Mouse (Mus musculus) neural tube, embryonic 14.5 days (tissue): Measurements from ENCODE around the gene Pts. TPM values are rescaled to one million over a fixed set of nuclear protein-coding genes. Genes with fewer than 3 reads are reported as not detected.

Experiments used
- ATAC-seq: fragments of 200-750 bp; cut with Nextera tagmentation; 2 replicates; pipeline ENCODE4 v1.8.0; 2017; ENCODE audit warnings: low read depth, mild to moderate bottlenecking, moderate TSS enrichment, moderate library complexity
- H3K27ac ChIP-seq: fragments of 300-500 bp; sonication (generic); 2 replicates; pipeline ENCODE4 v1.5.1; 2014; ENCODE audit warnings: low read depth, mild to moderate bottlenecking, control low read depth, low read length, moderate library complexity, mixed read lengths
- H3K27me3 ChIP-seq: fragments of 300-500 bp; sonication (generic); 2 replicates; pipeline ENCODE4 v1.6.1; 2014; ENCODE audit warnings: low read length; ENCODE audit not compliant: control insufficient read depth, insufficient read depth
- H3K36me3 ChIP-seq: fragments of 300-500 bp; sonication (generic); 2 replicates; pipeline ENCODE4 v1.6.1; 2014; ENCODE audit warnings: low read length, mixed read lengths; ENCODE audit not compliant: control insufficient read depth, insufficient read depth
- H3K4me1 ChIP-seq: fragments of 300-500 bp; sonication (generic); 2 replicates; pipeline ENCODE4 v1.6.1; 2014; ENCODE audit warnings: low read length; ENCODE audit not compliant: control insufficient read depth, insufficient read depth
- H3K4me2 ChIP-seq: fragments of 300-500 bp; sonication (generic); 2 replicates; pipeline ENCODE4 v1.6.1; 2014; ENCODE audit warnings: mild to moderate bottlenecking, low read depth, low read length, control low read depth
- H3K4me3 ChIP-seq: fragments of 300-500 bp; sonication (generic); 2 replicates; pipeline ENCODE4 v1.5.1; 2014; ENCODE audit warnings: low read depth, low read length, control low read depth, mixed read lengths
- H3K9ac ChIP-seq: fragments of 300-500 bp; sonication (generic); replicated peaks from 2 replicates; pipeline ENCODE4 v1.6.1; 2014; ENCODE audit warnings: low read depth, mild to moderate bottlenecking, control low read depth, low read length, mixed read lengths
- H3K9me3 ChIP-seq: fragments of 300-500 bp; sonication (generic); 2 replicates; pipeline ENCODE4 v1.6.1; 2016; ENCODE audit warnings: low read length; ENCODE audit not compliant: control insufficient read depth
- WGBS: fragments of 180-500 bp; shearing (Covaris S2); extraction: QIAGEN DNeasy Blood & Tissue Kit; methylation state at CpG from one replicate; pipeline ENCODE4 v1.1.7; 2014; 5-methylcytosine and 5-hydroxymethylcytosine counted together
- polyA plus RNA-seq: library from polyadenylated mRNA; unstranded; fragments of >200 nt; fragmentation: Nextera tagmentation; extraction: Ambion mirVana; gene quantifications from 2 replicates; pipeline ENCODE4 v1.2.1, GENCODE M21; 2014

The Pts gene
- polyA plus RNA-seq, 1 experiment from 2014 or later = 126 TPM

DNA sequence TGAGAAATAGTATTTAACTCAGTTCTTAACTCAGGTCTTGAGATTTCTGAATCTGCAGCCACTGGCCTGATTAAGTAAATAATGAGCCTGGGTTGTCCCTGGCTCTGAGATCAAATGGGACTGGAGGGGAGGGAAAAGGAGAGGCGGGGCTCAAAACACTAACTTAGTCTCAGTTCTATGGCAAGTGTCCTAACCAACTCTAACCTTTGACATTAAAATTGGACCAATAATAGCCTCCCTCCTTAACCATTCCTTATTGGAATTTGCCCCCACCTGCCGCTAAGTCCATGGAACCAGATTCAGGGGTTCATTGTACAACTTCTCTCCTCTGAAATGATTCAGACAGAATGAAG lies 26.5 kb upstream of the Pts start, which contains the start of gene Bco2:
Gene Bco2, minus strand, starts transcription at position 88 of the 353 bp plus-strand sequence.
- no peaks in the 10 kb centered on the region for H3K4me1 ChIP-seq
- peak within 1 kb of the TSS; percentile 19; the same call in 1 of the 2 replicates for H3K4me3 ChIP-seq
- peak within 1 kb of the TSS; percentile 47 for H3K4me2 ChIP-seq
- peak within 1 kb of the TSS; percentile 82 for H3K27ac ChIP-seq
- no peaks in the 10 kb centered on the region for H3K27me3 ChIP-seq
- no peaks in the 10 kb centered on the region for H3K9me3 ChIP-seq
- ATAC-seq = no peak
- H3K36me3 ChIP-seq = no peaks in the 10 kb centered on the region
- WGBS = 21% methylated on average over 2 of the region's 2 CpGs
- H3K9ac ChIP-seq = peak within 1 kb of the TSS; percentile 41; the same call in 1 of the 2 replicates

DNA sequence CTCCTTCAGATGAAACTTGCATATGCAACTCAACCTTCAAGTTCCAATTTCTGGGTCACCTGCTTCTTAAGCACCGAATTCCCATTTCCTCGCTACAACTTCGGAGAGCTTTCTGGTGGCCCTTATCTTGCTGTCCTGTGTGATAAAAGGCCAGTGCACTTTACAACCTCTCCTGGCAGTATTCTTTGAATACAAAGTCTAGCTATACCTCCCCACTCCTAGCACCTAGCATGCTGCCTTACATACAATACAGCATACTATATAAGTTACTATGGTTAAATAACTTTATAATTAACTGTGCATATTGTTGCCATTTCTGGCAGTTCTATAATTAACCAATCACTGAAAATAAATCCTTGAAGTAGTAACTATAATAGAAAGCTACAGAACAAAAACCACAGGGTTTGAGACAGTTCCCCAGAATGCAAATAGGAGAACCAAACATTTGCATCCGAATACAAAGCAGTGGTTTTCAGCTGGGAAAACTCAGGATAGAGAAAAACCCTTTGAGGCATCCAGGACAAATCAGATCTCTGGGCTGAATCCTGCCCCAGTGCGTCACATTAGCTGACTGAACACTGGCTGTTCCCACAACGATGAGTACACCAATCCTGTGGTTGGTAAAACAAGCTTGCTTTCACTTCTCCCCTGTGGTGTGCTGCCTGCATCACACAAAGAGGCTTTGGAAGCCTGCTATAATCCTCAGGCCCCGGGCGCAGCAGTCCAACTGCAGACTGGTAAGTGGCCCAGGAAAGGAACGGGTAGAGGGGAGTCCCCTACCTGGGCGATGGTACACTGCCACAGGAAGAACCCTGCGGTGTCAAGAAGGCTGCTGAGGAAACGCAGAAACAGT lies 25.9 kb upstream of the Pts start, which contains the start of gene Il18:
Gene Il18, plus strand, starts transcription at position 587 of the 853 bp plus-strand sequence.
- 17% methylated on average over 12 of the region's 12 CpGs for WGBS
- Histone ChIP-seq H3K9me3 (no peaks in the 10 kb centered on the region), H3K4me1 (no peaks in the 10 kb centered on the region), H3K27ac (peak within 1 kb of the TSS; percentile 82), H3K27me3 (no peaks in the 10 kb centered on the region), H3K4me3 (peak within 1 kb of the TSS; percentile 19; the same call in 1 of the 2 replicates), H3K9ac (peak within 1 kb of the TSS; percentile 41; the same call in 1 of the 2 replicates), H3K36me3 (no peaks in the 10 kb centered on the region), H3K4me2 (peak within 1 kb of the TSS; percentile 47)
- peak; percentile 93 for ATAC-seq

DNA sequence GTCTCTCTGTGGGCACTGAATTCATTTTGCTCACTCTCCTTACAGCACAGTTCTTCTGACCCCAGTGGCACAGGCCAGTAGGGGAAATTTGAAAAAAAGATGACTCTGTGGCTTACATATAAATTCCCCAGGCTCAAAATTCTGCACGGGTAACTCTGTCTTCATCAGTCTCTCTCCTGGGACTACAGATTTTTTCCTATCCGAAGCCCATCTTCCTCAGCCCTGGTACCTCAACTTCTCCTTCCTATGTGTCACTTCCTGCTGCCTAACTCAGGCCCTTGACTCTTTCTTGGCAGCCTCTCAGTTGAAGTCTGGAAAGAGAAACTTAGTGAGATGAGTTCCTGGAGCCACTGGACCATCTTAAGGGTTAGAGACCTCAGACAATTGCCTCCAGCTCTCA lies 25.0 kb upstream of the Pts start:
- no peak overlapping the region for H3K27ac ChIP-seq
- 78% methylated on average over 2 of the region's 2 CpGs for WGBS
- no peak overlapping the region for H3K4me2 ChIP-seq
- no peaks in the 10 kb centered on the region for H3K4me1 ChIP-seq
- no peaks in the 10 kb centered on the region for H3K36me3 ChIP-seq
- no peak for ATAC-seq
- no peaks in the 10 kb centered on the region for H3K9me3 ChIP-seq
- H3K9ac ChIP-seq = no peak overlapping the region
- no peak overlapping the region for H3K4me3 ChIP-seq
- no peaks in the 10 kb centered on the region for H3K27me3 ChIP-seq

DNA sequence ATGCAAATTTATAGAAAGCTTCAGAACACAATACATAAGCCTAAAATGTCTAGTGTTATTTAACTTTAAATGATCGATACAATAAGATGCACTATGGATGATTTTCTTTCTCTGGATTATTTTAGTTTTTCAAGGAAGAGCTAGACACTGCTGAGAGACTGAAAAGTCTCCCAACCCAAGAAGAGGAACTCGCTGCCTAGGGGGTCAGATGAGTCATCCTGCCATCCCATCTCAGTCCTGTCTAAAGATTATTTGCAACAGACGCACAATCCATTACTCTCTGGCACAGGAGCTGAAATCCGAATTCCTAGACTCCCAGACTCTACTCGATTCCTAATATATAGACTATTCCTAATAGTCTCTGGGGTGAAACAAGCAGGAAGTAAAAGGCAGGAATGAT lies 23.7 kb upstream of the Pts start:
- Histone ChIP-seq H3K27me3 (no peaks in the 10 kb centered on the region), H3K4me2 (no peak overlapping the region), H3K36me3 (no peaks in the 10 kb centered on the region), H3K27ac (no peak overlapping the region), H3K9ac (no peak overlapping the region), H3K4me1 (no peaks in the 10 kb centered on the region), H3K9me3 (no peaks in the 10 kb centered on the region), H3K4me3 (no peak overlapping the region)
- WGBS = 88% methylated on average over 5 of the region's 5 CpGs
- no peak for ATAC-seq

DNA sequence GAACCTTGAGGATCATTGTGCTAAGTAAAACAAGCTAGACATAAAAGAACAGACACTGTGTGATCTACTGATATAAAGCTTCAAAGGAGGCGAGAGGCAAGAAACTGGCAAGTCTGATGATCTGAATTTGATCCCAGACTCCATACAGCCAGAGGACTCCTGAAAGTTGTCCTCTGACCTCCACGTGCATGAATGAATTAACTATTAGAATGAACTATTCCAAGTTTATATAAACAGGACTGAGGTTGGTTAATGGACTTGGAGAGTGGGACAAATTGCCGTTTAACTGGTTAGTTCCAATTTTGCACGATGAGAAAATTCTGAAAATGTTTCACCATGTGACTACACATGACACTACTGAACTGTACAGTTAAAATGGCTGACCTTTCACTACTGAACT lies 20.4 kb upstream of the Pts start:
- no peaks in the 10 kb centered on the region for H3K27me3 ChIP-seq
- 90% methylated on average over 4 of the region's 4 CpGs for whole genome bisulfite sequencing
- H3K36me3 ChIP-seq = no peaks in the 10 kb centered on the region
- ATAC-seq = no peak
- H3K9ac ChIP-seq = no peak overlapping the region
- H3K4me1 ChIP-seq = no peaks in the 10 kb centered on the region
- no peak overlapping the region for H3K4me3 ChIP-seq
- no peak overlapping the region for H3K27ac ChIP-seq
- no peak overlapping the region for H3K4me2 ChIP-seq
- H3K9me3 ChIP-seq = no peaks in the 10 kb centered on the region

DNA sequence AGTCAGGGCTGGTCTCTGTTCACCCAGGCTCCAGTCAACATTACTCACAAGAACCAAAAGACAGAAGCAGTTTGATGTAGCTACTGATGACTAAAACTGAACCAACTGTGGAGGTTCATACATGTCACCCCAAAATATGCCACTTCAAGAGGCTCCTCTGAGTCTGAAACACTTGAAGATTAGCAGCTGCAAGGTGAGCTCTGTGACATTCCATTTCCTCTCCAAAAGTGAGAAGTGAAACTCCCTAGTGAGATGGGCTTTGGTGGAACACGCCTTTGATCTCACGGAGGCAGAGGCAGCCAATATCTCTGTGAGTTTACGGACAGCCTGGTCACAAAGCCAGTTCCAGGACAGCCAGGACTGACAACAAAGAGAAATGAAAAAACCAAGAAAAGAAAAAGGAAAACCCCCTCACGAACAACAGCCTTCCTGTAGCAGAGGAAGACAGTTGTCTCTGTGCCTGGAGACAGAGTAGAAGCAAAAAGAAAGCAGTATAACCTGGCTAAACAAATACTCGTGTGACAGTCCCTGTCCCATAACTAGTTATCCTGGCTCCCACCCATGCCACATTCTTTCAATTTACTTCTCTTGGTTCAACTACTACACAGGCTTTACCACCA lies 19.4 kb upstream of the Pts start:
- no peaks in the 10 kb centered on the region for H3K9me3 ChIP-seq
- H3K36me3 ChIP-seq = no peaks in the 10 kb centered on the region
- no peaks in the 10 kb centered on the region for H3K4me1 ChIP-seq
- H3K4me2 ChIP-seq = no peak overlapping the region
- WGBS = 59% methylated on average over 5 of the region's 5 CpGs
- no peak overlapping the region for H3K9ac ChIP-seq
- no peak overlapping the region for H3K27ac ChIP-seq
- no peaks in the 10 kb centered on the region for H3K27me3 ChIP-seq
- ATAC-seq = no peak
- H3K4me3 ChIP-seq = no peak overlapping the region

DNA sequence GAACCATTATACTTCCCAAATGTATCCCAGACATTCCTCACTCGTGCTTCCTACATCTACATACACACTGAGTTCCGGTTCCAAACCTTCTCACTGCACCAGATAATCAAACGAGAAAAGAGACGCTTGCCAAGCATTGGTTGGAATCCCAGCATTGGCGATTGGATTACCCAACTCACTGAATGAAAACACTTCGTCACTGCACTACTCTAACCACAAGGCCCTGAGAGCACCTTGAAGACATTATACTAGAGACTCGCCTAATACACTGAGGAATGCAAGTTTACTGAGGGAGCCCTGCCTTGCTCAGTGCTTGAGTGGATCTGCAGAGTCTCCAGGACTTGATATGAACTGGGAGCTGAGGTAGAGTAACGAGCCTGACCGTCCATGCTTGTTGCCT lies 13.9 kb upstream of the Pts start:
- Histone ChIP-seq H3K27ac (no peak overlapping the region), H3K9ac (no peak overlapping the region), H3K9me3 (no peaks in the 10 kb centered on the region), H3K27me3 (no peaks in the 10 kb centered on the region), H3K4me1 (no peaks in the 10 kb centered on the region), H3K4me3 (no peak overlapping the region), H3K4me2 (no peak overlapping the region), H3K36me3 (no peaks in the 10 kb centered on the region)
- ATAC-seq = no peak
- 82% methylated on average over 9 of the region's 9 CpGs for WGBS

DNA sequence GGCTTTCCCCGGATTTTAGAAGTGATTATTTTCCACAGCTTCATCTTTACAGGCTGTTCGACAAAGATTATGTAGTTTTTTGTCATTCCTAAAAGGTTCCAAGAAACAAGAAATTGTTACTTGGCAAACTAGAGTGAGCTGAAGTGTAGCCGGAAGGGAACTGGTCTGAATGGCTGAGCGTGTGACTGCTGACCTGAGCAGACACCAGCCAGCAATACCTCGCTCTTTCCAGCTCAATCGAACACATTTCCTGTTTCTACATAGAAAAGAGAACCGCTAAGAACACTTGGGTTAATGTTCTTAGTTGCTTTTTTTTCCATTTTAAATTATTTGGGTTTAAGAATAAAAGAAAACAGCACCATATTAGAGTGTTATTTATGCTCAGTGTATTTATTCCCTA lies 11.6 kb upstream of the Pts start:
- WGBS = 76% methylated on average over 7 of the region's 7 CpGs
- Histone ChIP-seq H3K27ac (no peak overlapping the region), H3K4me2 (no peak overlapping the region), H3K9me3 (no peaks in the 10 kb centered on the region), H3K9ac (no peak overlapping the region), H3K36me3 (no peaks in the 10 kb centered on the region), H3K4me3 (no peak overlapping the region), H3K27me3 (no peaks in the 10 kb centered on the region), H3K4me1 (no peaks in the 10 kb centered on the region)
- no peak for ATAC-seq

DNA sequence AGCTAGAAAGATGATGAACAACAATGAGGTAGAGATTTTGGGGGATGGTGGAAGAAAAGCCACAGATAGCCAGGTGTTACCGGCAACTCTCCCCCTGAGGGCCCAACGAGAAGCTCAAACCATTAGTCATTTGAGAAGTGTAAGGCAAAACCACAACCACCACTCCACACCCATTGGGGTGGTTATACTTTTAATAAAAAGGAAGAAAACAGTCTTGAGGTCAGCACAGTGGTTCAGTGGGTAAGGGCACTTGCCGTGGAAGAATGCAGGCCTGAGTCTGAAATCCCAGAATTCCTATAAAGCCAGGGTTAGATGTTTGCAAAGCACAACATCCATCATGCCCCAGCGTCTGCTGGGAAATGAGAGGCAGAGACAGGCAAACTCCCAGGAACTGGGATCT lies 8.8 kb upstream of the Pts start:
- no peak overlapping the region for H3K4me3 ChIP-seq
- H3K4me2 ChIP-seq = no peak overlapping the region
- no peaks in the 10 kb centered on the region for H3K9me3 ChIP-seq
- no peak overlapping the region for H3K27ac ChIP-seq
- 78% methylated on average over 4 of the region's 4 CpGs for WGBS
- H3K9ac ChIP-seq = no peak overlapping the region
- ATAC-seq = no peak
- no peaks in the 10 kb centered on the region for H3K4me1 ChIP-seq
- no peaks in the 10 kb centered on the region for H3K36me3 ChIP-seq
- no peaks in the 10 kb centered on the region for H3K27me3 ChIP-seq
